Mouse (Mus musculus): ENCODE results near the gene Serpinb1c.

DNA sequence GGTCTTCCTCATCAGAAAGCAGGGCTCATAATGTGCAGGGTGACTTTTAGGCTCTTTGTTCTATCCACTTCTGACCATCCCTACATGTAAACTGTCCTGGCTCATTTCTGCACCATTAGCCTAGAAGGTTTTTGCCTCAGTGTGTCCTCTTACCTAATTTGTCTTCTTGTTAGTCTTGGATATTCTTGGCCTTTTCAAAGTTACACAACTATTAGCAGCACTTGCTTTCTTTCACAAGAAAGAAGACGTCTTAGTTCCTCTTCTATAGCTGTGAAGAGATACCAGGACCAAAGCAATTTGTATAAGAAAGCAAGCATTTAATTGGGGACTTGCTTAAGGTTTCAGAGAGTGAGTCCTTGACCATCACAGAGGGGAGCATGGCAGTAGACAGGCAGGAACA is 24.1 kb downstream of the Serpinb1c start:
- TF ChIP-seq HCFC1 (IDR thresholded peaks at IDR 0.05; ENCODE audit: borderline replicate concordance, insufficient read depth, low read length) (no peak), ZC3H11A (IDR thresholded peaks at IDR 0.05; ENCODE audit: borderline replicate concordance, low read depth, low read length) (no peak), MAFK (IDR thresholded peaks at IDR 0.05; ENCODE audit: insufficient read depth, low read depth, low read length) (no peak)

All from ES-E14 (cell line).